Mouse (Mus musculus) spleen, adult 2 months (tissue): Measurements from ENCODE around the gene Fign.

Experiments
- CTCF ChIP-seq: fragments of 200-500 bp; IDR thresholded peaks from 2 replicates; pipeline ENCODE4 v1.5.1; 2011; ENCODE audit warnings: mild to moderate bottlenecking, inconsistent platforms; ENCODE audit not compliant: insufficient read depth, insufficient read length, insufficient replicate concordance; ENCODE audit errors: extremely low read depth
- POLR2A ChIP-seq: fragments of 200-500 bp; IDR thresholded peaks from 2 replicates; pipeline ENCODE4 v1.6.1; 2011; ENCODE audit warnings: low read depth, low read length, inconsistent platforms

- TF ChIP-seq POLR2A (no peak), CTCF (no peak)
These were observed 62.4 kb downstream of the Fign start for GRCm38 (mm10) chr2:64035393-64035792.
